Mouse (Mus musculus): ENCODE data around the gene Clint1.
"Not testable (repeated sequence)": the region's sequence is repeated elsewhere in the genome, so short reads cannot be mapped to it uniquely, and the experiment has no call there.

The Clint1 gene

DNA sequence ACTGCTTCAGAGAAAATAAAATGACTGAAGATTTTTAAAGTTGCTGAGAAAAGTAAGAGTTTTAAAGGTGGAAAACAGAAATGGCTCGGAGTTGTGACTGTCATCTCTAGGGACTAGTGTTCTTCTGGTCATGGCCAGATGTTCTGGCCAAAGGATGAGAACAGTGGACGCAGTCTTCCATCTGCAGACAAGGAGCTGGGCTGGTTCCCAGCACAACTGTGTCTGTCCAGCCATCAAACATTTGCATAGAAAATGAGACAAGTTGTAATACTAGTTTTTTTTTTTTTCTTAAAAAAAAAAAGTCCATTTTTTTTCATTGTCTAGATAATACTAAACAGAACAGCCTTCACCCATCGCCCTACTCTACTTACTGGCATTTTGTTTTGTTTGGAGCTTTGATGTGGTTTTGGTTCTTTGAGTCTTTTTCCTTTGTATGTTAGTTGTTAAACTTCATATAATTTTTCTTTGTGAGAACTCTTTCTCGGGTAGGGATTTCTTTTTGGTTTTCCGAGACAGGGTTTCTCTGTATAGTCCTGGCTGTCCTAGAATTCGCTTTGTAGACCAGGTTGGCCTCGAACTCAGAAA lies 23.6 kb downstream of the Clint1 start:
- in situ Hi-C loops (cut with MboI; ENCODE audit: low pct_unique_long_range_greater_than_20kb in 1 of 2, low sequenced_read_pairs in 2 of 2, unreplicated experiment in 1 of 2): no loop called here

DNA sequence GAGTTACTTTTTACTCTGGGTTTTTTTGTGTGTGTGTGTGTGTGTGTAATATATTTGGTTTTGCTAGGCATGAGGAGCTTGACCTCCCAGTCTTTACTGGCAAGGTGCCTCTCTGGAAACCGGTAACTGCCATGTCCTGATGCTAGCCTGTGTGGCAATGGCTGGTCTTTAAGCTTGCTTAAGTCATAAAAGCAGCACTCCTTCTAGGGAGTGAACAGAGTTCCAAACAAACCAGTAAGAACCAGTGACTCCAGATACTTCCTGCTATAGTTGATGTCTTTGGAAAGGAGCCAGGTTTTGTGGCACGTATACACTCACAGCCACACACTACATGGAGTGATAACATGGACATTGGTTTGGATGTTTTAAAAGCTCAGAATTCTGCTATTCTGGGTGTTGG lies 24.2 kb downstream of the Clint1 start:
- in situ Hi-C loops (cut with MboI; ENCODE audit: low pct_unique_long_range_greater_than_20kb in 1 of 2, low sequenced_read_pairs in 2 of 2, unreplicated experiment in 1 of 2): no loop called here

DNA sequence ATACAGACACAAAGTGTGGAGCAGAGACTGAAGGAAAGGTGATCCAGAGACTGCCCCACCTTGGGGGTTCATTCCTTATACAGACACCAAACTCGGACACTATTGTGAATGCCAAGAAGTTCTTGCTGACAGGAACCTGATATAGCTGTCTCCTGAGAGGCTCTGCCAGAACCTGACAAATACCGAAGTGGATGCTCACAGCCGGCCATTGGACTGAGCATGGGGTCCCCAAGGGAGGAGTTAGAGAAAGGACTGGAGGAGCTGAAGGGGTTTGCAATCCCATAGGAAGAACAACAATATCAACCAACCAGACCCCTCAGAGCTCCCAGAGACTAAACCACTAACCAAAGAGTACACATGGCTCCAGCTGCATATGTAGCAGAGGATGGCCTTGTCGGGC lies 27.5 kb downstream of the Clint1 start:
- in situ Hi-C loops (cut with MboI; ENCODE audit: low pct_unique_long_range_greater_than_20kb in 1 of 2, low sequenced_read_pairs in 2 of 2, unreplicated experiment in 1 of 2): not testable (repeated sequence)

DNA sequence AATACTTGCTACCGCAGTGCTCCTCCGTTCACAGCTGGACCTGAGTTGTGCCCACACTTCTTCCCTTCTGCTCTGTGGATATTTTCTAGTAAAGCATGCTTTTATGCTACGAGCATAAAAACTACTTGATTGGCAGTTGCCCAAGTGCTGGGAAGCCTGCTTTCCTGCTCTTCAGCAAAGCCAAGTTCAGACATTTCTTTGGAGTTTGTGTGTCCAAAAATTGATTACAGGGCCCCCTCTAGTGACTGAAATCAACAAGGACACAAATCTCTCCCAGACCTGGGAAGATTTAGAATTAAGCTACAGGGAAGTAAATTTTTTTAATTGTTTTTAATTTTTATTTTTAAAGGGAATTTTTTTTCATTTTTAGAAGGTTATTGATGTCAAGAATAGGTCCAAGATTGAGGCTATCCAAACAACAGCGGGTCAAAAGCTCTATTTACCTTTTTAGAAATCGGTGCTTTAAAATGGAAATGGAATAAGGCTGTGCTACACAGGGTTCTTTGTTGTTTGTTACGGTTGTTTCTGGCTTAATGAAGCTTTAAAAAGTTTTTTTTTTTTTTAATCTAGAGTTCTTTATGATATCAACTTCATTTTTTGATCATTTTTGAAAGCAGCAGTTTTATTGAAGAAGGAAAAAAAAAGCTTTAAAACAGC lies 29.3 kb downstream of the Clint1 start:
- in situ Hi-C loops (cut with MboI; ENCODE audit: low pct_unique_long_range_greater_than_20kb in 1 of 2, low sequenced_read_pairs in 2 of 2, unreplicated experiment in 1 of 2): loop anchor here in 1 of 2 experiments (10.0 kb wide), 2 partner anchors 86 to 176 kb away; no protein-coding TSS in a partner anchor

DNA sequence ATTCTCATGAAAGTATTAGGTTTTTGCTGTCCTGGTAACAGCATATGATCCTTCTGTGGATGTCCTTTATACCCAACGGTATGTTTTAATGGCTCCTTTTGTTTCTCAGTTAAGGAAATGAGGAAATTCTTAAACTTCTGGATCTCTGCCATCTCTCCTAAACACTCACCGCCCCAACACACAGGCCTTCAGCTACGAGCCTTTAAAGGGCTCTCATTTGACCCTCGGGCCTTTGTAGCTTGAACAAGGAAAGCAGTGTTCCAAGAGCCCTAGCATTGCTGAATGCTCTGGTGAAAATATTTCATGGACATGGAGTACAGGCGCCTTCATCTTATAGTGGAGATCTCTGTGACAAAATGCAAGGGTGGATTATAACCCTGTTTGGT lies 29.8 kb downstream of the Clint1 start:
- in situ Hi-C loops (cut with MboI; ENCODE audit: low pct_unique_long_range_greater_than_20kb in 1 of 2, low sequenced_read_pairs in 2 of 2, unreplicated experiment in 1 of 2): loop anchor here in 1 of 2 experiments (10.0 kb wide), 2 partner anchors 87 to 177 kb away; no protein-coding TSS in a partner anchor

DNA sequence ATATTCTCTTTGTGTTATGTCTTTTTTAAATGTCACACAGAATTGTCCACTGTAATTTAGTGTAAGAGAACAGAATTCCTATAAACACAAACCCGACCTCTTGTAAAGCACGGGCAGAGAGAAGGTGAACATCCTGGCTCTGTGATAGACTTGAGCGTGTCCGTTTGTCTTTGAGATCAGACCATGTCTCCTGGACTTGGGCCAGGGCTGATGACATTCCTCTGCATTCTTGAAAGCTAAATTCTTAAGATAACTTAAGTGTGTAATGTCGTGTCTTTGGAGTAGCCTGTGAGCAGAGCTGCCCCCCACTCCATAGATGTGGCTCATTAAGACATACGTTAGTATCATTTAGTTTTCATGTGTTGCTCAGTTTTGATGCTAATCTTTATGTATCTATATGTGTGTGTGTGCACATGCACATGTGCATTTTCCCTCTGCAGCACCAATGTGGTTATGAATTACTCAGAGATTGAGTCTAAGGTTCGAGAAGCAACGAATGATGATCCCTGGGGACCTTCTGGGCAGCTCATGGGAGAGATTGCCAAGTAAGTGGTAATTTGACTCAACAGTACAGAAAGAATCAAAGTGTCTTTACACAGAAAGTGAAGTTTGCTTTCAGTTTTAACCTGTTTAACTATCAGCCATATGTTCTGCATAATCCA lies 31.6 kb downstream of the Clint1 start:
- in situ Hi-C loops (cut with MboI; ENCODE audit: low pct_unique_long_range_greater_than_20kb in 1 of 2, low sequenced_read_pairs in 2 of 2, unreplicated experiment in 1 of 2): loop anchor here in 1 of 2 experiments (10.0 kb wide), 2 partner anchors 89 to 179 kb away; no protein-coding TSS in a partner anchor

DNA sequence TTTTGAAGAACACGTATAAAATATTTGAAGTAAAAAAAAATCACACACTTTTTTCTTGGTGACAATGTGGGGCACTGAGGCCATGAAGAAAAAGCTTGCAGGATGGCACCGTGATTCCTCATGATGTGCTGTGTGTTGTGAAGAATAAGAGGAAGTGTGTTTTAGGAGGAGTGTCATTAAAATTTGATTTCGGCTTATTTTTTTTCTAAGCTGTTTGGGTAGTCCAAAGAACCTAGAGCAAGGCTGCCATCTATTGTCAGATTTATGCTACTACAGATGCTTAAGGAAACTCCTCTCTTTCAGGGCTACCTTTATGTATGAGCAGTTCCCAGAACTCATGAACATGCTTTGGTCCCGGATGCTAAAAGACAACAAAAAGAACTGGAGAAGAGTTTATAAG lies 32.2 kb downstream of the Clint1 start:
- in situ Hi-C loops (cut with MboI; ENCODE audit: low pct_unique_long_range_greater_than_20kb in 1 of 2, low sequenced_read_pairs in 2 of 2, unreplicated experiment in 1 of 2): loop anchor here in 1 of 2 experiments (10.0 kb wide), 2 partner anchors 89 to 179 kb away; no protein-coding TSS in a partner anchor

DNA sequence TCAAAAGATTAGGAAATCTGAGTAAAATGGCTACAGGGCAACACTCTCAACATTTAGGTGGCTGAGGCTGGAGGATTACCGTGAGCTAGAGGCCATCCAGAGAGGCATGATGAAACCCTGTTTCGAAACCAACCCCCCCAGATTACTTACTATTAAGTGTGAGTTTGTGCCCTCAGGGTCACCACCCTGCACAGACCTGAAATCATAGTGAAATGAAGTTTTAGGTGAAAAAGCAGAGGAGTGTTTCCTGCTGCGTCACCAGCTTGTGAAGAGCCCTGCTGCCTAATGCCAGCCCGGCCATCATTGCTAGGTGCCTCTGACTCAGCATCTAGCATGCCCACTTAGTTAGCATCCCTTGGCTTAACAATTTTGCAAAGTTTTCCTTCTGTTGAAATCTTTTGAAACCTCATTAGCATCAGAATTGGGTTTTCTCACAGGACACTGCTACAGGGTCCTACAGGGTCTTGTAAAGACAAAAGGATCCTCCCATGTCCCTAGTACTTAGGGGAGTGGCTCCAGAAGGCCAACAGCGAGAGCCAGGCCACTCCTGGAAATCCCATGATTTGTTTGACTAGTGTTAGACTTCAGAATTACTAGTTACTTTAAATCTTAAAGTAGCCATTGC lies 33.9 kb downstream of the Clint1 start:
- in situ Hi-C loops (cut with MboI; ENCODE audit: low pct_unique_long_range_greater_than_20kb in 1 of 2, low sequenced_read_pairs in 2 of 2, unreplicated experiment in 1 of 2): loop anchor here in 1 of 2 experiments (10.0 kb wide), 2 partner anchors 91 to 181 kb away; no protein-coding TSS in a partner anchor

DNA sequence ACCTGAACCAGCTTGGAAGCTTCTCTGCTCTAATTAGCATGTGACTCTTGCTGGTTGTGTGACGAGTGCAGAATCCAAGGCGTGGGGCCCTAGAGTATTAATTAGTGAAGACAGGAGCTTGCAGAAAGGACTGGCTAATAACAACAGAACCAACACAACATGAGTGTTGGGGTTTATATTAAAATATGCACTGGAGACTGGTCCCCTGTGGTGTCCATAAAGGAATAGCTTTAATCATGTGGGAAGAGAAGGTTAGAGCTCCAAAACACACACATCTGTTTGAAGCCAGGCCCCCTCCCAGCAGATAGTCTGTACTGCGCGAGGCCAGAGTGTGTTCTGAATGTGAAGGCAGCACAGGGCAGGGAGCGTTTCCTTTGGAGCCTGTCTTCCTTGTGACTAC lies 34.7 kb downstream of the Clint1 start:
- in situ Hi-C loops (cut with MboI; ENCODE audit: low pct_unique_long_range_greater_than_20kb in 1 of 2, low sequenced_read_pairs in 2 of 2, unreplicated experiment in 1 of 2): loop anchor here in 1 of 2 experiments (10.0 kb wide), 2 partner anchors 92 to 182 kb away; no protein-coding TSS in a partner anchor

DNA sequence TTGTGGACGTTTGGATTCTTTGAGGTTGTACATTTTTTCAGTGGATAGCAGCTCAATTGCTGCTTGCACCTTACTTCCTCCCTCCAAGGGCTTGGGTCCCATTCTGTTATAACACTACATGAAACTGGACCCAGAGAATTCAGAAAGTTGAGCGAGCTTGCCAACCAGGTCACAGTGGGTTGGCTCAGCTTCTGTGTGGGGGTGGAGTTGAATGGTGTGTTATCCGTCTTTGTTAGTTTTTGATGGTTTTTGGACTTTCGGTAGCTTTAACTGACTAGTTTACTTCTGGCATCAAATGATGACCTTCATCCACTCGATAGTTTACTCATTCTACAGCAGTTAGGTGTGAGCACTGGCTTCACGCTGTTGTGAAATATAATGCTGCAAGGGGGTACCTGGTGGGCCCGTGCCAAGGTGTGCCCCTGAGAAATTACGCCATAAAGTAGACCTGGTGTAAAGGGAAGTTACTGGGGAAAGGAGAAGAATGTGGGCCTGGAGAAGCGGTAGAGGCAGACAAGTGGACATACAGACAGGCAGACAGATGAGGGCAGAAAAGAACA lies 36.7 kb downstream of the Clint1 start:
- in situ Hi-C loops (cut with MboI; ENCODE audit: low pct_unique_long_range_greater_than_20kb in 1 of 2, low sequenced_read_pairs in 2 of 2, unreplicated experiment in 1 of 2): loop anchor here in 1 of 2 experiments (10.0 kb wide), 2 partner anchors 94 to 184 kb away; no protein-coding TSS in a partner anchor

DNA sequence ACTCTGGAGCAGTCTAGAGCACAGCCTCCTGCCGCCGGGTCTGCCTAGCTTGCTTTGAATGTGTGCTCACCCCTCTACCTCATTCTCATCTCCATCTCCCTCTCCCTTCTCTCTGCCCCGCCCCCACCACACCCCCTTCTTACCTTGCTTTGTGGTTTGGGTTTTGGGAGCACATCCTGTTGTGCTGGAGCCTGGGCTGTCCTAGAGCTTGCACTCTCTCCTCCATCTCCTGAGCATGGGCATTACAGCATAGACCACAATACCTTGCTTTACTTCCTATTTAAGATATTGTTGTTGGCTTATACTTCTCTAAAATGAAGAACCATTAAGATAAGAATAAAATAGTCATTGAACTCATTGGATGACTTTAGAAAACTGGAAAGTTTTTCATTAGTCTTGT lies 38.1 kb downstream of the Clint1 start:
- in situ Hi-C loops (cut with MboI; ENCODE audit: low pct_unique_long_range_greater_than_20kb in 1 of 2, low sequenced_read_pairs in 2 of 2, unreplicated experiment in 1 of 2): loop anchor here in 1 of 2 experiments (10.0 kb wide), 2 partner anchors 95 to 185 kb away; no protein-coding TSS in a partner anchor

DNA sequence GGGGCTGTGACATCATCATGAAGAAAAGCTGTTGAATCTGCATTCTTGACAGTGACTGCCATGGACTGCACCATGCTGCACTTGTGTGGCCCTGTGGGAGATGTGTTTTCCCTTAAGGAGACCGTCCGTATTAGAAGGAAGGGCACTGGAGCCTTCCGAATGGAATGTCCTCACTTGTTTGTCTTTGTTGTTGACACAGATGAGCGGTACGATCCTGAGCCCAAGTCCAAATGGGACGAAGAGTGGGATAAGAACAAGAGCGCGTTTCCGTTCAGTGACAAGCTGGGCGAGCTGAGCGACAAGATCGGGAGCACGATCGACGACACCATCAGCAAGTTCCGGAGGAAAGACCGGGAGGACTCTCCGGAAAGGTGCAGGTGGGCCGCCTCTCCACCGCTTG lies 38.6 kb downstream of the Clint1 start:
- in situ Hi-C loops (cut with MboI; ENCODE audit: low pct_unique_long_range_greater_than_20kb in 1 of 2, low sequenced_read_pairs in 2 of 2, unreplicated experiment in 1 of 2): no loop called here

DNA sequence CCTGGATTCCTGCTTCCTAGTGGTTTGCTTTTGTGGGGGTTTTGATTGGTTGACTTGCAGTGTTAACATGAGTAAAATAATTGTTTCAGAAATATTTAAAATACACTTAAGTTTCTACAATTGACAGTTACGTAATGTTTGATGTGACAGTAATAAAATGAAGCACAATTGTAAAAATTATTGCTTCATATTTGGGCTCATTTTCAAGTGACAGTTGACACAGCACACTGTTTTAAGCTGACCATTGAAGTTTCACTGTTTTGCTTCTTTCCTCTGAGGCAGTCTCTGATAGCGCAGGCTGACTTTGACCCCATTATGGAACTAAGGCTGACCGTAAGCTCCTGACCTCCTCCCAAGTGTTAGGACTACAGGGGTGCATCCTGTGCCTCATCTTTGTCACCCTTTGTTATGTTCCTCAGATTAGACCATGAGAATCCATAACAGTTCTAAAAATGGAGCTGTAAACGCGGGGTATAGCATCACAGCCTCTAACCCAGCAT lies 41.1 kb downstream of the Clint1 start:
- in situ Hi-C loops (cut with MboI; ENCODE audit: low pct_unique_long_range_greater_than_20kb in 1 of 2, low sequenced_read_pairs in 2 of 2, unreplicated experiment in 1 of 2): no loop called here

DNA sequence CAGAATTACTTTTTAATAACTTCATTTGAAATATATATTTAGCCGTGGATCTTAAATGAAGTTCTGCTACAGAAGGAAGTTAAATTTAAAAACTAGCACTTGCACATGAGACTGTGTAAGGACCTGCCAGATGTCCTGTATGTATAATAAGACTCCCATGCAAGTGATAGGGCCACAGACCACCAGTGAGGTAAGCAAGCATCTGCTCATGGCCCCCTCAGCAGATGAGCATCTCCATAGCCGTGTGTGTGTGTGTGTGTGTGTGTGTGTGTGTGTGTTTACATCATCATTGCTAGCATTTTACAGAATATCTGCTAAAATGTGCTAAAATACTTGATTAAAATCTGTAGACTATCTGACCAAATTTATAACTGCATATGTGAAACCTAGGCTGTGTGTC lies 45.5 kb downstream of the Clint1 start:
- in situ Hi-C loops (cut with MboI; ENCODE audit: low pct_unique_long_range_greater_than_20kb in 1 of 2, low sequenced_read_pairs in 2 of 2, unreplicated experiment in 1 of 2): no loop called here

DNA sequence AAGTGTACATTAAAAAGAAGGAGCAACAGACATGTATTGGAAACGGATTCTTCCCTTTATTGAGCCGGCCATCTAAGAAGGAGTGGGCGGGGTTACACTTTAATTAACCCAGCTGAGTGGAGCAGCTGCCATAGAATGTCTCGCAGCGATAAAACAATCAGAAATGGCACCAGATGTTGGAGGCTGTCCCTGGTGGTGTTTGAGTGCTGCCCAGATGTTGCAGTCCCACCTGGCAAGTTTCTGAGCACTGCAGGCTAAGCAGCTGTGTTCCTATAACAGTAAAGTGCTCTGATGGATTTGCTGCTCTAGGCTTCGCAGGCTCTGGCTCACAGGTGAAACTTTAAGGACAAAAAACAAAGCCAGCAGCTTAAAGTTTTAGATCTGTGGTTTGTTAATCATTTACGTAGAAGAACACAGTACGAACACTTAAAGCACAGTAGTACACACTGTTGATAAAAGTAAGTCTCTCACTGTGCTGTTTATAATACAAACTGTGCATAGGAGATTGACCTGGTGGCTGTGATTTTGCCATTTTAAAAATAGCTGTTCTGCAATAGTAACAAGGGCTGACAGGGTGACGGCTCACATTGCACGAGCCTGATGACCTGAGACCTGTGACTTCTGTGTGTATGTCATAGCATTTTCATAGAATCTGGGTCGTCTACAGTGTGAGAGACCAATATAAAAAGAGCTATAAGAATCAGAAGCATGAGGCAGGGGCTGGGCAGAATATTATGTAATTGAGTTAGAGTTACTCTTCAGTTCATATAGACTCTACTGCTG lies 48.6 kb downstream of the Clint1 start:
- in situ Hi-C loops (cut with MboI; ENCODE audit: low pct_unique_long_range_greater_than_20kb in 1 of 2, low sequenced_read_pairs in 2 of 2, unreplicated experiment in 1 of 2): no loop called here

DNA sequence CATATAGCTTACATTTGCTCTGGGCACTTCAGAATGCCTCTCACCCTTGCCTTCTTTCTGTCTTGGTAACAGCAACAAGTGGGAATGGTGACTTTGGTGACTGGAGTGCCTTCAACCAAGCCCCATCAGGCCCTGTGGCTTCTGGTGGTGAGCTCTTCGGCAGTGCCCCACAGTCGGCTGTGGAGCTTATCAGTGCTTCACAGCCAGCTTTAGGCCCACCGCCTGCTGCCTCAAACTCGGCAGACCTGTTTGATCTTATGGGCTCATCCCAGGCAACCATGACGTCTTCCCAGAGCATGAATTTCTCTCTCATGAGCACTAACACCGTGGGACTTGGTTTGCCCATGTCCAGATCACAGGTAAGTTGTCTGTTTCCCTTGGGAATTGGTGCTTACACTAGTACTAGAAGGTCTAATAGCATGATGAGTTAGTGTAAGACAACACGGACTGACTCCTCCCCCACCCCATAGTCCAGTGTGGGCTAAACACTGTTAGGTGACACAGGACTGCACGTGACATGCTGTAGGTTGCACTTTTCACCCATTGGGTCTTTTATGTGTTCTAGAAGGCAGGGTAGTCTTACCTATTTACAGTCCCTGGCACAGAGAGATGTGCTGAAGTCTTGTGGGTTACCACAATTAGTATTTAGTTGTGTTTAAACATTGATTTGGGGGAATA lies 54.4 kb downstream of the Clint1 start:
- in situ Hi-C loops (cut with MboI; ENCODE audit: low pct_unique_long_range_greater_than_20kb in 1 of 2, low sequenced_read_pairs in 2 of 2, unreplicated experiment in 1 of 2): no loop called here

DNA sequence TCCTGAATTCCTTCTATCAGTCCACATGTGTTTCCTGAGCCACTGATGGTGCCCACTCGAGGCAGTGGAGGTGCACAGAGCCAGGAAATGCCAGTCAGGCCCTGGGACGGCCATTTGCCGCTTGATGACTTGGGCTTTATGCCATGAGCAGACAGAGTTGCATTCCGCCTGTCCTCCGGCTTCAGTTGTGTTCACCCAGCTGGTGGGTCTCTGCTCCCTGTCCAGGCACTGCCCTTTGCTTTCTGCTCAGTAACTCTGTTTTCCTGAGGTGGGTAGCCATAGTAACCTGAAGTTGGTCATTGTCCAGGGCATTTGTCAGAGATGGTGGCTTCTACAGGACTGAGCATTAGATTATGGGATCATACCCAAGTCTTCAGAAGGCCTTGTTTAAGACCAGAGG lies 55.5 kb downstream of the Clint1 start:
- in situ Hi-C loops (cut with MboI; ENCODE audit: low pct_unique_long_range_greater_than_20kb in 1 of 2, low sequenced_read_pairs in 2 of 2, unreplicated experiment in 1 of 2): no loop called here
